Mouse (Mus musculus): ENCODE results near the gene Slc51a. TPM values are rescaled to one million over a fixed set of nuclear protein-coding genes. Genes with fewer than 3 reads are reported as not detected.
"Not testable (repeated sequence)": the region's sequence is repeated elsewhere in the genome, so short reads cannot be mapped to it uniquely, and the experiment has no call there.

Slc51a gene
- polyA plus RNA-seq, 1 experiment from 2014 or later, result 1.3 TPM

GRCm38 (mm10) chr16:32503633-32504032, 16.0 kb upstream of the Slc51a start:
- WGBS, result 83% methylated on average over 6 of the region's 6 CpGs
- no peak for ATAC-seq (replicated peaks; ENCODE audit: low FRiP score)
- Histone ChIP-seq H3K4me1 (replicated peaks; ENCODE audit: control insufficient read depth, insufficient read depth, low read length) (peaks cover 18% of the 10 kb centered on the region), H3K27me3 (replicated peaks; ENCODE audit: control insufficient read depth, insufficient read depth, low read length) (peaks cover 5% of the 10 kb centered on the region; the same call in 1 of the 2 replicates), H3K9ac (ENCODE audit: low read depth, low read length) (no peak overlapping the region), H3K4me3 (ENCODE audit: low read depth, low read length) (no peak overlapping the region), H3K27ac (ENCODE audit: low read depth, low read length) (no peak overlapping the region), H3K36me3 (ENCODE audit: control insufficient read depth, insufficient read depth, low read length) (no peaks in the 10 kb centered on the region), H3K4me2 (no peak overlapping the region), H3K9me3 (ENCODE audit: control insufficient read depth, low read length) (no peaks in the 10 kb centered on the region)
- no peak for DNase-seq (ENCODE audit: low spot score)

GRCm38 (mm10) chr16:32502621-32503335, 15.1 kb upstream of the Slc51a start:
- Histone ChIP-seq H3K4me3 (ENCODE audit: low read depth, low read length) (no peak overlapping the region), H3K36me3 (ENCODE audit: control insufficient read depth, insufficient read depth, low read length) (no peaks in the 10 kb centered on the region), H3K9ac (ENCODE audit: low read depth, low read length) (no peak overlapping the region), H3K27me3 (replicated peaks; ENCODE audit: control insufficient read depth, insufficient read depth, low read length) (peaks cover 5% of the 10 kb centered on the region; the same call in 1 of the 2 replicates), H3K4me1 (replicated peaks; ENCODE audit: control insufficient read depth, insufficient read depth, low read length) (peaks cover 12% of the 10 kb centered on the region), H3K4me2 (no peak overlapping the region), H3K9me3 (ENCODE audit: control insufficient read depth, low read length) (no peaks in the 10 kb centered on the region), H3K27ac (ENCODE audit: low read depth, low read length) (no peak overlapping the region)
- WGBS, result 78% methylated on average over 12 of the region's 12 CpGs
- ATAC-seq (replicated peaks; ENCODE audit: low FRiP score) (no peak), DNase-seq (ENCODE audit: low spot score) (no peak)

- Histone ChIP-seq H3K4me2 (no peak overlapping the region), H3K4me1 (replicated peaks; ENCODE audit: control insufficient read depth, insufficient read depth, low read length) (peaks cover 3% of the 10 kb centered on the region), H3K4me3 (ENCODE audit: low read depth, low read length) (no peak overlapping the region), H3K36me3 (ENCODE audit: control insufficient read depth, insufficient read depth, low read length) (no peaks in the 10 kb centered on the region), H3K9me3 (ENCODE audit: control insufficient read depth, low read length) (no peaks in the 10 kb centered on the region), H3K27ac (ENCODE audit: low read depth, low read length) (no peak overlapping the region), H3K9ac (ENCODE audit: low read depth, low read length) (no peak overlapping the region), H3K27me3 (replicated peaks; ENCODE audit: control insufficient read depth, insufficient read depth, low read length) (peaks cover 5% of the 10 kb centered on the region; the same call in 1 of the 2 replicates)
- 77% methylated on average over 7 of the region's 7 CpGs for WGBS
- no peak for ATAC-seq (replicated peaks; ENCODE audit: low FRiP score)
- DNase-seq (ENCODE audit: low spot score), result no peak
Measured at GRCm38 (mm10) chr16:32501459-32501858, 13.8 kb upstream of the Slc51a start.

GRCm38 (mm10) chr16:32499430-32500037, 11.9 kb upstream of the Slc51a start:
- Histone ChIP-seq H3K4me2 (peak overlapping the region; percentile 64), H3K27me3 (replicated peaks; ENCODE audit: control insufficient read depth, insufficient read depth, low read length) (peaks cover 5% of the 10 kb centered on the region; the same call in 1 of the 2 replicates), H3K4me1 (replicated peaks; ENCODE audit: control insufficient read depth, insufficient read depth, low read length) (peaks cover 3% of the 10 kb centered on the region), H3K9me3 (ENCODE audit: control insufficient read depth, low read length) (no peaks in the 10 kb centered on the region), H3K36me3 (ENCODE audit: control insufficient read depth, insufficient read depth, low read length) (no peaks in the 10 kb centered on the region), H3K27ac (ENCODE audit: low read depth, low read length) (no peak overlapping the region), H3K4me3 (ENCODE audit: low read depth, low read length) (peak overlapping the region; percentile 21; the same call in 1 of the 2 replicates), H3K9ac (ENCODE audit: low read depth, low read length) (0 out of 2 replicates have a peak overlapping the region, but pooled peaks have one; percentile 50)
- DNase-seq (ENCODE audit: low spot score) (peak; percentile 83), ATAC-seq (replicated peaks; ENCODE audit: low FRiP score) (peak; percentile 85)
- 5% methylated on average over 22 of the region's 22 CpGs for WGBS

- Histone ChIP-seq H3K9ac (ENCODE audit: low read depth, low read length) (no peak overlapping the region), H3K4me2 (no peak overlapping the region; the same call in 1 of the 2 replicates), H3K27ac (ENCODE audit: low read depth, low read length) (no peak overlapping the region), H3K27me3 (replicated peaks; ENCODE audit: control insufficient read depth, insufficient read depth, low read length) (peaks cover 5% of the 10 kb centered on the region; the same call in 1 of the 2 replicates), H3K9me3 (ENCODE audit: control insufficient read depth, low read length) (no peaks in the 10 kb centered on the region), H3K4me3 (ENCODE audit: low read depth, low read length) (no peak overlapping the region), H3K36me3 (ENCODE audit: control insufficient read depth, insufficient read depth, low read length) (no peaks in the 10 kb centered on the region), H3K4me1 (replicated peaks; ENCODE audit: control insufficient read depth, insufficient read depth, low read length) (peaks cover 3% of the 10 kb centered on the region)
- DNase-seq (ENCODE audit: low spot score) (peak; percentile 31), ATAC-seq (replicated peaks; ENCODE audit: low FRiP score) (no peak)
- 45% methylated on average over 13 of the region's 13 CpGs for WGBS
Measured at GRCm38 (mm10) chr16:32498996-32499395, 11.3 kb upstream of the Slc51a start.

GRCm38 (mm10) chr16:32495965-32496364, 8.3 kb upstream of the Slc51a start, which contains the start of gene Zdhhc19:
Gene Zdhhc19 (plus strand): TSS chr16:32496265.
- Histone ChIP-seq H3K9ac (ENCODE audit: low read depth, low read length) (no peak within 1 kb of the TSS), H3K27me3 (replicated peaks; ENCODE audit: control insufficient read depth, insufficient read depth, low read length) (no peaks in the 10 kb centered on the region), H3K9me3 (ENCODE audit: control insufficient read depth, low read length) (no peaks in the 10 kb centered on the region), H3K27ac (ENCODE audit: low read depth, low read length) (no peak within 1 kb of the TSS), H3K36me3 (ENCODE audit: control insufficient read depth, insufficient read depth, low read length) (no peaks in the 10 kb centered on the region), H3K4me2 (no peak within 1 kb of the TSS), H3K4me3 (ENCODE audit: low read depth, low read length) (no peak within 1 kb of the TSS), H3K4me1 (replicated peaks; ENCODE audit: control insufficient read depth, insufficient read depth, low read length) (peaks cover 3% of the 10 kb centered on the region)
- ATAC-seq (replicated peaks; ENCODE audit: low FRiP score) (no peak), DNase-seq (ENCODE audit: low spot score) (no peak)
- WGBS, result 68% methylated on average over 3 of the region's 3 CpGs

- H3K4me1 ChIP-seq (replicated peaks; ENCODE audit: control insufficient read depth, insufficient read depth, low read length); H3K9ac ChIP-seq (ENCODE audit: low read depth, low read length); H3K4me3 ChIP-seq (ENCODE audit: low read depth, low read length); DNase-seq (ENCODE audit: low spot score); H3K27ac ChIP-seq (ENCODE audit: low read depth, low read length); H3K9me3 ChIP-seq (ENCODE audit: control insufficient read depth, low read length); ATAC-seq (replicated peaks; ENCODE audit: low FRiP score); H3K27me3 ChIP-seq (replicated peaks; ENCODE audit: control insufficient read depth, insufficient read depth, low read length); H3K4me2 ChIP-seq; H3K36me3 ChIP-seq (ENCODE audit: control insufficient read depth, insufficient read depth, low read length): not testable (repeated sequence)
- 63% methylated on average over 6 of the region's 6 CpGs for WGBS
Measured at GRCm38 (mm10) chr16:32494371-32494770, 6.7 kb upstream of the Slc51a start.

GRCm38 (mm10) chr16:32488939-32489338, 1.3 kb upstream of the Slc51a start:
- WGBS, result 82% methylated on average over 3 of the region's 3 CpGs
- Histone ChIP-seq H3K27me3 (replicated peaks; ENCODE audit: control insufficient read depth, insufficient read depth, low read length) (no peaks in the 10 kb centered on the region), H3K9ac (ENCODE audit: low read depth, low read length) (no peak overlapping the region), H3K36me3 (ENCODE audit: control insufficient read depth, insufficient read depth, low read length) (no peaks in the 10 kb centered on the region), H3K27ac (ENCODE audit: low read depth, low read length) (no peak overlapping the region), H3K4me1 (replicated peaks; ENCODE audit: control insufficient read depth, insufficient read depth, low read length) (peaks cover 24% of the 10 kb centered on the region), H3K4me3 (ENCODE audit: low read depth, low read length) (no peak overlapping the region), H3K4me2 (no peak overlapping the region), H3K9me3 (ENCODE audit: control insufficient read depth, low read length) (no peaks in the 10 kb centered on the region)
- ATAC-seq (replicated peaks; ENCODE audit: low FRiP score), result no peak
- no peak for DNase-seq (ENCODE audit: low spot score)

Measured in liver, embryonic 11.5 days (tissue).